In genomic region chr5:120647814-120648491, GRCm38 (mm10) we compare ENCODE assay signal across 9 mouse cellular contexts. TPM values are rescaled to one million over a fixed set of nuclear protein-coding genes. Genes with fewer than 3 reads are reported as not detected.
DNase-seq lines count a peak whose midpoint lies in the region; ATAC-seq lines count a peak whose summit lies in the region.
"Had no signal": no experiment of that assay in that cellular context is flagged by ENCODE, and none has a peak within 500 bp of the region (broad histone marks: within the 10 kb centered on the region; RNA-seq: fewer than 3 reads in every experiment).

No protein-coding gene starts in this region.

- peaks cover 28% of the 10 kb centered on the region for H3K4me1 ChIP-seq in heart, embryonic 10.5 days
- peaks cover 15% of the 10 kb centered on the region for H3K4me1 ChIP-seq in midbrain, embryonic 10.5 days
- peaks cover 13% of the 10 kb centered on the region for H3K4me1 ChIP-seq in midbrain, embryonic 15.5 days

- no peak overlapping the region for H3K27ac ChIP-seq in heart, embryonic 10.5 days
- no peak overlapping the region for H3K27ac ChIP-seq in midbrain, embryonic 10.5 days (replicated peaks)
- H3K27ac ChIP-seq in midbrain, embryonic 15.5 days = no peak overlapping the region

- no peak for DNase-seq in heart, embryonic 10.5 days (ENCODE audit: low spot score)
- no peak for DNase-seq in heart, adult 8-10 months (ENCODE audit: low spot score)
- DNase-seq in midbrain, embryonic 10.5 days (ENCODE audit: low spot score) = no peak
- peak; percentile 62 to 78 for DNase-seq in left cerebral cortex, postnatal 25 days (ENCODE audit: low spot score in 2 of 2)
- peak; percentile 40 to 42 for DNase-seq in thymus, postnatal 10 days (ENCODE audit: low spot score in 2 of 2)
- no peak for DNase-seq in retina, embryonic 14.5 days (ENCODE audit: low spot score)

- WGBS in heart, embryonic 10.5 days = 25% methylated on average over 12 of the region's 12 CpGs
- WGBS in midbrain, embryonic 10.5 days = 42% methylated on average over 12 of the region's 12 CpGs
- WGBS in midbrain, embryonic 15.5 days = 41% methylated on average over 12 of the region's 12 CpGs

- no peaks in the 10 kb centered on the region for H3K36me3 ChIP-seq in heart, embryonic 10.5 days
- H3K36me3 ChIP-seq in midbrain, embryonic 10.5 days = no peaks in the 10 kb centered on the region
- H3K36me3 ChIP-seq in midbrain, embryonic 15.5 days (replicated peaks) = no peaks in the 10 kb centered on the region

- intact Hi-C loops in left cerebral cortex, postnatal 25 days (cut with DNase I) = loop anchor here (1.0 to 2.0 kb wide), 2 partner anchors 8 to 27 kb away; no protein-coding TSS in a partner anchor

- H3K9ac ChIP-seq in midbrain, embryonic 15.5 days = no peak overlapping the region

- no peaks in the 10 kb centered on the region for H3K9me3 ChIP-seq in heart, embryonic 10.5 days
- no peaks in the 10 kb centered on the region for H3K9me3 ChIP-seq in midbrain, embryonic 10.5 days (replicated peaks)
- H3K9me3 ChIP-seq in midbrain, embryonic 15.5 days = no peaks in the 10 kb centered on the region

- peaks cover 52% of the 10 kb centered on the region for H3K27me3 ChIP-seq in heart, embryonic 10.5 days (ENCODE audit: insufficient read depth, poor library complexity, severe bottlenecking)
- H3K27me3 ChIP-seq in midbrain, embryonic 10.5 days (ENCODE audit: low read depth, poor library complexity, severe bottlenecking) = peaks cover 60% of the 10 kb centered on the region
- H3K27me3 ChIP-seq in midbrain, embryonic 15.5 days (replicated peaks) = peaks cover 34% of the 10 kb centered on the region

- no peak overlapping the region for H3K4me2 ChIP-seq in midbrain, embryonic 15.5 days

- H3K4me3 ChIP-seq in heart, embryonic 10.5 days = peak overlapping the region; percentile 56; the same call in 1 of the 2 replicates
- peak overlapping the region; percentile 43; the same call in 1 of the 2 replicates for H3K4me3 ChIP-seq in midbrain, embryonic 10.5 days
- H3K4me3 ChIP-seq in midbrain, embryonic 15.5 days = no peak overlapping the region

- no peak for ATAC-seq in midbrain, embryonic 15.5 days (replicated peaks)
- ATAC-seq in granulocyte monocyte progenitor cell, adult 5-6 weeks (replicated peaks; ENCODE audit: poor library complexity, severe bottlenecking) = no peak

RNA-seq across cellular contexts. Expression of gene Rasal1, which starts 0.7 kb away (rescaled TPM):
- 0.16 and 0.60 TPM in 2 replicates for polyA plus RNA-seq in heart, embryonic 10.5 days (2016; fragmentation: Nextera tagmentation; extraction: Ambion mirVana)
- under 1 TPM in 3 of 4 experiments, not detected in 1; 0.44 to 0.79 (median 0.46) TPM for total RNA-seq in heart, adult 8-10 months (2022)
- 0.10 and 0.21 TPM in 2 replicates for polyA plus RNA-seq in midbrain, embryonic 10.5 days (2016; fragmentation: Nextera tagmentation; extraction: Ambion mirVana)
- polyA plus RNA-seq in midbrain, embryonic 15.5 days (2015; fragmentation: Nextera tagmentation; extraction: Ambion mirVana) = 1.0 and 1.6 TPM in 2 replicates
- 10 to 100 TPM; 81.0 to 82.3 TPM for total RNA-seq in left cerebral cortex, postnatal 25 days (2021)
- total RNA-seq in granulocyte monocyte progenitor cell, adult 5-6 weeks (2014; fragmentation: Nextera tagmentation) = not detected in 2 replicates
- not detected in 2 replicates for total RNA-seq in granulocyte monocyte progenitor cell, adult 5-6 weeks (2017)

RNA-seq across cellular contexts. Expression of gene Cfap73, which starts 13.9 kb away (rescaled TPM):
- polyA plus RNA-seq in heart, embryonic 10.5 days (2016; fragmentation: Nextera tagmentation; extraction: Ambion mirVana) = 0.39 TPM in 1 of 2 replicates, not detected in the other
- total RNA-seq in heart, adult 8-10 months (2022) = not detected
- polyA plus RNA-seq in midbrain, embryonic 10.5 days (2016; fragmentation: Nextera tagmentation; extraction: Ambion mirVana) = not detected in 2 replicates
- 0.44 and 0.70 TPM in 2 replicates for polyA plus RNA-seq in midbrain, embryonic 15.5 days (2015; fragmentation: Nextera tagmentation; extraction: Ambion mirVana)
- total RNA-seq in left cerebral cortex, postnatal 25 days (2021) = not detected
- not detected in 2 replicates for total RNA-seq in granulocyte monocyte progenitor cell, adult 5-6 weeks (2014; fragmentation: Nextera tagmentation)
- total RNA-seq in granulocyte monocyte progenitor cell, adult 5-6 weeks (2017) = not detected in 2 replicates
- polyA plus RNA-seq: small intestine, adult 2 months had no signal

RNA-seq across cellular contexts. Expression of gene Ddx54, which starts 35.4 kb away (rescaled TPM):
- 47.1 and 49.4 TPM in 2 replicates for polyA plus RNA-seq in heart, embryonic 10.5 days (2016; fragmentation: Nextera tagmentation; extraction: Ambion mirVana)
- total RNA-seq in heart, adult 8-10 months (2022) = 10 to 100 TPM; 21.0 to 24.7 (median 23.0) TPM
- polyA plus RNA-seq in midbrain, embryonic 10.5 days (2016; fragmentation: Nextera tagmentation; extraction: Ambion mirVana) = 59.4 and 59.7 TPM in 2 replicates
- 39.9 and 43.7 TPM in 2 replicates for polyA plus RNA-seq in midbrain, embryonic 15.5 days (2015; fragmentation: Nextera tagmentation; extraction: Ambion mirVana)
- 10 to 100 TPM; 38.7 to 39.6 TPM for total RNA-seq in left cerebral cortex, postnatal 25 days (2021)
- 21.5 and 27.9 TPM in 2 replicates for total RNA-seq in granulocyte monocyte progenitor cell, adult 5-6 weeks (2014; fragmentation: Nextera tagmentation)
- 33.1 and 38.7 TPM in 2 replicates for total RNA-seq in granulocyte monocyte progenitor cell, adult 5-6 weeks (2017)

RNA-seq across cellular contexts. Expression of gene Rita1, which starts 35.6 kb away (rescaled TPM):
- polyA plus RNA-seq in heart, embryonic 10.5 days (2016; fragmentation: Nextera tagmentation; extraction: Ambion mirVana) = 11.0 and 11.2 TPM in 2 replicates
- 10 to 100 TPM; 14.3 to 17.9 (median 15.3) TPM for total RNA-seq in heart, adult 8-10 months (2022)
- 16.0 and 16.2 TPM in 2 replicates for polyA plus RNA-seq in midbrain, embryonic 10.5 days (2016; fragmentation: Nextera tagmentation; extraction: Ambion mirVana)
- polyA plus RNA-seq in midbrain, embryonic 15.5 days (2015; fragmentation: Nextera tagmentation; extraction: Ambion mirVana) = 28.3 and 30.6 TPM in 2 replicates
- 10 to 100 TPM; 31.4 to 32.6 TPM for total RNA-seq in left cerebral cortex, postnatal 25 days (2021)
- total RNA-seq in granulocyte monocyte progenitor cell, adult 5-6 weeks (2014; fragmentation: Nextera tagmentation) = 3.0 and 5.3 TPM in 2 replicates
- total RNA-seq in granulocyte monocyte progenitor cell, adult 5-6 weeks (2017) = 1.8 and 3.9 TPM in 2 replicates

RNA-seq across cellular contexts. Expression of gene Iqcd, which starts 59.1 kb away (rescaled TPM):
- polyA plus RNA-seq in heart, embryonic 10.5 days (2016; fragmentation: Nextera tagmentation; extraction: Ambion mirVana) = 0.15 and 0.24 TPM in 2 replicates
- total RNA-seq in heart, adult 8-10 months (2022) = under 1 TPM in 2 of 4 experiments, not detected in 2; 0.14 to 0.22 TPM
- polyA plus RNA-seq in midbrain, embryonic 10.5 days (2016; fragmentation: Nextera tagmentation; extraction: Ambion mirVana) = 0.95 and 0.98 TPM in 2 replicates
- 1.7 and 1.8 TPM in 2 replicates for polyA plus RNA-seq in midbrain, embryonic 15.5 days (2015; fragmentation: Nextera tagmentation; extraction: Ambion mirVana)
- under 1 TPM; 0.32 to 0.48 TPM for total RNA-seq in left cerebral cortex, postnatal 25 days (2021)
- total RNA-seq in granulocyte monocyte progenitor cell, adult 5-6 weeks (2014; fragmentation: Nextera tagmentation) = not detected in 2 replicates
- total RNA-seq in granulocyte monocyte progenitor cell, adult 5-6 weeks (2017) = not detected in 2 replicates

Comparison
In these comparisons a context has a peak if more than half of its experiments do, and no peak if none do; other contexts are left out.
1. DNase-seq: peak in left cerebral cortex, postnatal 25 days (2 of 2) and thymus, postnatal 10 days (2 of 2); none in heart, embryonic 10.5 days (single experiment), heart, adult 8-10 months (single experiment), midbrain, embryonic 10.5 days (single experiment) and retina, embryonic 14.5 days (single experiment).
2. RNA of gene Rasal1, which starts 0.7 kb away (total RNA-seq): 81.0 to 82.3 TPM in left cerebral cortex, postnatal 25 days; 0.44 to 0.79 TPM in heart, adult 8-10 months and not detected in granulocyte monocyte progenitor cell, adult 5-6 weeks; every median in the first group is over 10 times any median in the second.